Mouse (Mus musculus): ENCODE measurements around the gene Rasd2. TPM values are rescaled to one million over a fixed set of nuclear protein-coding genes. Genes with fewer than 3 reads are reported as not detected.
A peak's percentile ranks its signal among the peaks of the same experiment; 100 is the strongest.

Rasd2 gene
- polyA plus RNA-seq, 1 experiment, result 2.9 TPM

DNA sequence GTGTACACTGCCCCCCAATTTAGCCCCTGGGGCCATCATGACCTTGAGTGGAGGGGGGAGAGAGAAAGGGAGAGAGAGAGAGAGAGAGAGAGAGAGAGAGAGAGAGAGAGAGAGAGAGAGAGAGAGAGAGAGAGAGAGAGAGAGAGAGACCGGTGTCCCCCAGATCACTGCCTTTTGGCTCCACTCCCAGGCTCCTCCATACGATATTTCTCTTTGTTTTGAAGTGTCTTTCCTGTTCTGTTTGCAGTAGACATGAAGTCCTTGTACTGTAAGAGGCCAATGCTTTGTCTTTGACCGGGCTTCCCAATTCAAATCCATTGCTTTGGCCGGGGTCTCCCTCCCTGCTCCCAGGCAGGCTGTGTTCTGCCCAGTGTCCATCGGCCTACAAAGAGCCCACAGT is 8.9 kb downstream of the Rasd2 start:
- TF ChIP-seq POLR2A (IDR thresholded peaks at IDR 0.05; ENCODE audit: borderline replicate concordance, extremely low read depth, insufficient read depth, insufficient read length, poor library complexity, severe bottlenecking), result no peak
- no peak for TF ChIP-seq CTCF (IDR thresholded peaks at IDR 0.05; ENCODE audit: borderline replicate concordance, extremely low read depth, insufficient read depth, insufficient read length)
- no peak for DNase-seq (ENCODE audit: low read depth)

DNA sequence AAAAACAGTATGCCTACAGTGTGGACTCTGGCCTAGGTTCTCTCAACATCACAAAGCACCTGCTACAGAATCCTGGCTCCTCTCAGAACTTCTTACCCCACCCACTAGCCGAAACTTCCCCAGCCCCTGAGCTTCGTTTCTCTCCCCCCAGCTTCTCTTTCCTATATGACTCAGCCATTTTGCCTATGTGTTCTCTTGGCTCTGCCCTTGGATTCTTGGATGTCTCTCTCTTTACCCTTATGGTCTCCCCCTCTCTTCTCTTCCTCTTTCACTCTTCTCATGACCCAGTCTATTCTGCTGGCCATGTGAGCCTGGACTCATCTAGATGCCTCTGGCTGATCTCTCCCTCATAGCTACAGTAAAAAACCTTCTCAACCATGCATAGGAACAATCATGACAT is 13.0 kb downstream of the Rasd2 start:
- TF ChIP-seq CTCF (IDR thresholded peaks at IDR 0.05; ENCODE audit: borderline replicate concordance, extremely low read depth, insufficient read depth, insufficient read length), result no peak
- no peak for TF ChIP-seq POLR2A (IDR thresholded peaks at IDR 0.05; ENCODE audit: borderline replicate concordance, extremely low read depth, insufficient read depth, insufficient read length, poor library complexity, severe bottlenecking)
- no peak for DNase-seq (ENCODE audit: low read depth)

DNA sequence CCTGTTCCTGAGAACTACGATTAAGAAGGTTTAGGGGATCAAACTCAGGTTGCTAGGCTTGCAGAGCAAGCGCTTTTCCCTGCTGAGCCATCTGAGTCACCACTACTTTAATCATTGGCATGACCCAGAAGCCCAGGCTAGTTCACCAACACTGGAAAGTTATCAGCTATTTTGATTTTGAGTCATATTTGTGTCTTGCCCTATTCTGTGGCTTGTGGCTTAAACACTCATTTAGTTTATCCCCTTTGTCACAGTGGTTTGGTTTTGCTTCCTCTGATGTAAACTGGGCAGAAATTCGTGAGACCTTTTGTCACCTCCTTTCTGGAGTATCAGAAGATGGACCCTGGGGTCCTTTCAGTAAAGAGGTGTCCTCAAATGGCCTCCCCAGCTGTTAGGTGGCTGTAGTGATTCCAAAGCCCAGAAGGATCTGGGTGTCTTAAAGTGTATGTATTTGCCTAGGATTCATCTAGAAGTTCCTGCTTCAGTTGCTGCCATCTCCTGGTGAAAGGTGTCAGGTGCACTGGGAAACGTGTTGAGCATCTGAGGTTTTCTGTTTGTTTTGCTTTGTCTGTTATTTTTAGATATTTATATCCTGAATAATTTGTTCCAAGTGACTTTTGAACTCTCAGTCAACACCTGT is 20.3 kb downstream of the Rasd2 start:
- DNase-seq (ENCODE audit: low read depth), result peak; percentile 57
- TF ChIP-seq POLR2A (IDR thresholded peaks at IDR 0.05; ENCODE audit: borderline replicate concordance, extremely low read depth, insufficient read depth, insufficient read length, poor library complexity, severe bottlenecking) (no peak), CTCF (IDR thresholded peaks at IDR 0.05; ENCODE audit: borderline replicate concordance, extremely low read depth, insufficient read depth, insufficient read length) (peak; percentile 65; the same call in 1 of the 2 replicates)

DNA sequence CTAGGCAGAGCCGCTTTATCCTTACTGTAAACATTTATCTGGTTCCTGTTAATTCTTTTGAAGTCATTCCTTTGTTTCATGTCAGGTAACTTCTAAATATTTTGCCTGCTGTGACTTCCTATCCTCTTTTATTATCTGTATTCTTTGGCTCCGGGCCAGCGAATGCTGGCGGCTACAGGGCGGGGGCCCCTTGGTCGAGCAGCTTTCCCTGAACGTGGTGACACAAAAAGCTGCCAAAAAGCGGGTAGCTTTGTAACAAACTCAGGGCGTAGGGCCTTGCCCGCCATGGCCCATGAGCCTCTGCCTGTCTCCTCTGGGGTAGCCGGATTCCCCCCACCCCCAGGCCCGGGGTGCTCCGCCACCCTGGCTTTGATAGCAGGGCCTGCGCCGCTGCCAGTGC is 33.6 kb downstream of the Rasd2 start:
- TF ChIP-seq POLR2A (IDR thresholded peaks at IDR 0.05; ENCODE audit: borderline replicate concordance, extremely low read depth, insufficient read depth, insufficient read length, poor library complexity, severe bottlenecking) (no peak), CTCF (IDR thresholded peaks at IDR 0.05; ENCODE audit: borderline replicate concordance, extremely low read depth, insufficient read depth, insufficient read length) (no peak)
- DNase-seq (ENCODE audit: low read depth), result no peak

DNA sequence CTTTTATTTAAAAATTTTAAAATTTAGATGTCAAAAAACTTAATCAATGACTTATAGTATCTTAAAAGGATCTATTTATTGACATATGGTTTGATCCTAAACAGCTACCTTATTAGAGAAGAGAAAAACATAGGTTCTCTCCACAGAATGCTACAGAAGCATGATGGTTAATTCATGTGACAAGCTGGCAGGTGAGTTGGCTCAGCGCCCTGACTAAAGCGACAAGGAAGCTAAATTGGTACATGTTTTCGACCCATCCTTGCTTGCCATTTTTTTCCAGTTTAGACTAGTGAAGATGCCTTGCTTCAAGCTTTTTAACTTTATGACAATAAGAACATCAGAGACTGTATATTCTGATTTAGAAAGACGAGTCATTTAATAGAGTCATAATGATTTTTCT is 35.4 kb downstream of the Rasd2 start:
- TF ChIP-seq POLR2A (IDR thresholded peaks at IDR 0.05; ENCODE audit: borderline replicate concordance, extremely low read depth, insufficient read depth, insufficient read length, poor library complexity, severe bottlenecking) (no peak), CTCF (IDR thresholded peaks at IDR 0.05; ENCODE audit: borderline replicate concordance, extremely low read depth, insufficient read depth, insufficient read length) (no peak)
- no peak for DNase-seq (ENCODE audit: low read depth)

DNA sequence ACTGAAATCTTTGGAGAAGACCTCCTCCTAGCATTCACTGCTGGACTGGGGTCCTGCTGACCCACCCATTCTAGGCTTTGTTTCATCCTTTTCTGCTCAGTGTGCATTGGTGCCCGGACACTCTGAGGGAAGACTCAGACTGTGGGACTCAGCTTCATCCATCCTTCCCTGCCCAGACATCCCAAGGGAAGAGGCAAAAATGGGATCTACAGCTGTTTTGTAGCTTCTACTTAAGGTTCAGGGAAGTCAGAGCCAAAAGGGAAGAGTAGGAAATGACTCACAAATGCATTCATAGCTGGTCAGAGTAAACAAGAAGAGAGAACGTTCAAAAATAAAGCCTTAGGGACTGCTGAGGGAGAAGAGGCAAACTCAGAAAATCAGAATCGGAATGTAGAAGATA is 40.3 kb downstream of the Rasd2 start:
- DNase-seq (ENCODE audit: low read depth), result no peak
- no peak for TF ChIP-seq CTCF (IDR thresholded peaks at IDR 0.05; ENCODE audit: borderline replicate concordance, extremely low read depth, insufficient read depth, insufficient read length)
- TF ChIP-seq POLR2A (IDR thresholded peaks at IDR 0.05; ENCODE audit: borderline replicate concordance, extremely low read depth, insufficient read depth, insufficient read length, poor library complexity, severe bottlenecking), result no peak

DNA sequence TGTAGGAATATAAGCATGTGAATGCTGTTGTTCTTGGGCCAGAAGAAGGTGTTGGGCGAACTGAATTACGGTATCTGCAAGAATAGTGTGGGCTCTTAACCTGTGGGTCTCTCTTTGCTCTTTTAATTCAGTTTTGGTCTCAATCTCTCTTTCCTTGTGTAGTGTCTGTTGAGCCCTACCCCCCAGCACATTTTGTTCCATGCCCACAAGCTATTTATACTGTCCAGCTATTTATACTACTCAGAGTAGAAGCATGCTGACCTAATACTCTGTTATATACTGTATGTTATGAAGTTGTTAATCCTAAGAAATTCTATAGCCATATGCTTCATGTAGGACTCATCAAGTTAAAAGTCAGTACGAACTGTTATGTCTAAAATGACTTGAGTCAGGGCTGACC is 41.9 kb downstream of the Rasd2 start:
- TF ChIP-seq POLR2A (IDR thresholded peaks at IDR 0.05; ENCODE audit: borderline replicate concordance, extremely low read depth, insufficient read depth, insufficient read length, poor library complexity, severe bottlenecking) (no peak), CTCF (IDR thresholded peaks at IDR 0.05; ENCODE audit: borderline replicate concordance, extremely low read depth, insufficient read depth, insufficient read length) (no peak)
- no peak for DNase-seq (ENCODE audit: low read depth)

DNA sequence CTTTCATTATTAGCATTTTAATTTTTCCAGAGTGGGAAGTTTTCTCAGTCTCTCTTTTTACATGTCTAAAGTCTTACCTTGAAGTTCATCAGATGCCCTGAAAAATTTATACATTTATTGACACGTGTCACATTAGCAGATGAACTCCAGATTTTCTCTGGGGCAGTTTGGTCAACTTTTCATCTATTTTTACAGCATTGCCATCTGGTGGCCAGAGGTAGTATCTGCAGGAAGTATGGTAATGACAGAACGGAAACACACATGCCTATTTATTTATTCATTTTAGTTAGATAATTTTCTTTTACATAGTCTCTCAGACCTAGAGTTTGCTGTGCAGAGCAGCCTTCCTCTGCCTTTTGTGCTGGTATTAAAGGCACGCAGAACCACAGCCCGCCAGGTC is 58.4 kb downstream of the Rasd2 start:
- peak; percentile 35 for DNase-seq (ENCODE audit: low read depth)
- TF ChIP-seq POLR2A (IDR thresholded peaks at IDR 0.05; ENCODE audit: borderline replicate concordance, extremely low read depth, insufficient read depth, insufficient read length, poor library complexity, severe bottlenecking) (no peak), CTCF (IDR thresholded peaks at IDR 0.05; ENCODE audit: borderline replicate concordance, extremely low read depth, insufficient read depth, insufficient read length) (peak; percentile 36; the same call in 1 of the 2 replicates)

Other genes starting within 250 kb of the Rasd2 start
- gene Hmgxb4, start 220.6 kb upstream of the Rasd2 start, polyA plus RNA-seq (2012; rRNA removed), result 66.2 and 76.5 TPM in 2 replicates
- gene Tom1, start 180.2 kb upstream of the Rasd2 start, polyA plus RNA-seq (2012; rRNA removed), result 14.5 and 25.4 TPM in 2 replicates
- gene Hmox1, start 120.3 kb upstream of the Rasd2 start, polyA plus RNA-seq (2012; rRNA removed), result 9.1 and 16.2 TPM in 2 replicates
- gene Mcm5, start 104.4 kb upstream of the Rasd2 start, polyA plus RNA-seq (2012; rRNA removed), result 53.3 and 80.6 TPM in 2 replicates
- gene Gm10358, start 192.6 kb downstream of the Rasd2 start, polyA plus RNA-seq (2012; rRNA removed), result 0.64 and 0.85 TPM in 2 replicates
- 0.08 TPM in 1 of 2 replicates, not detected in the other for gene Iqcm, start 234.8 kb downstream of the Rasd2 start, polyA plus RNA-seq (2012; rRNA removed)